Mouse (Mus musculus) embryonic facial prominence, embryonic 12.5 days (tissue): ENCODE measurements around the gene Bri3. TPM values are rescaled to one million over a fixed set of nuclear protein-coding genes. Genes with fewer than 3 reads are reported as not detected.

Experiments
- ATAC-seq: fragments of 200-750 bp; cut with Nextera tagmentation; 2 replicates; pipeline ENCODE4 v1.8.0; 2017; ENCODE audit not compliant: insufficient number of reproducible peaks, insufficient read depth, low FRiP score, low TSS enrichment
- H3K27ac ChIP-seq: fragments of 300-500 bp; sonication (generic); 2 replicates; pipeline ENCODE4 v1.5.1; 2016; ENCODE audit warnings: mild to moderate bottlenecking
- H3K27me3 ChIP-seq: fragments of 300-500 bp; sonication (generic); 2 replicates; pipeline ENCODE4 v1.6.1; 2016; ENCODE audit warnings: mild to moderate bottlenecking, moderate library complexity
- H3K36me3 ChIP-seq: fragments of 300-500 bp; sonication (generic); 2 replicates; pipeline ENCODE4 v1.6.1; 2016; ENCODE audit warnings: mild to moderate bottlenecking
- H3K4me1 ChIP-seq: fragments of 300-500 bp; sonication (generic); 2 replicates; pipeline ENCODE4 v1.6.1; 2016
- H3K4me2 ChIP-seq: fragments of 300-500 bp; sonication (generic); replicated peaks from 2 replicates; pipeline ENCODE4 v1.6.1; 2016; ENCODE audit warnings: mild to moderate bottlenecking, moderate library complexity
- H3K4me3 ChIP-seq: fragments of 300-500 bp; sonication (generic); 2 replicates; pipeline ENCODE4 v1.5.1; 2016; ENCODE audit warnings: mild to moderate bottlenecking
- H3K9ac ChIP-seq: fragments of 300-500 bp; sonication (generic); 2 replicates; pipeline ENCODE4 v1.6.1; 2016; ENCODE audit warnings: mild to moderate bottlenecking, moderate library complexity
- H3K9me3 ChIP-seq: fragments of 300-500 bp; sonication (generic); 2 replicates; pipeline ENCODE4 v1.6.1; 2016; ENCODE audit warnings: mild to moderate bottlenecking, moderate library complexity
- WGBS: fragments of 180-500 bp; shearing (Covaris S2); methylation state at CpG from one replicate; pipeline ENCODE4 v1.1.7; 2016; 5-methylcytosine and 5-hydroxymethylcytosine counted together
- polyA plus RNA-seq: library from polyadenylated mRNA; unstranded; fragments of >200 nt; fragmentation: Nextera tagmentation; extraction: Ambion mirVana; gene quantifications from 2 replicates; pipeline ENCODE4 v1.2.1, GENCODE M21; 2016

Gene Bri3
- polyA plus RNA-seq, 1 experiment from 2014 or later: 143 TPM

- 78% methylated on average over 13 of the region's 13 CpGs for WGBS
- ATAC-seq: no peak
- no peak overlapping the region for H3K4me2 ChIP-seq
- no peak overlapping the region for H3K27ac ChIP-seq
- H3K27me3 ChIP-seq: no peaks in the 10 kb centered on the region
- H3K9ac ChIP-seq: no peak overlapping the region
- H3K4me1 ChIP-seq: peaks cover 18% of the 10 kb centered on the region
- H3K9me3 ChIP-seq: no peaks in the 10 kb centered on the region
- H3K36me3 ChIP-seq: peaks cover 60% of the 10 kb centered on the region
- H3K4me3 ChIP-seq: no peak overlapping the region
Observed at GRCm38 (mm10) chr5:144263496-144263895, 19.3 kb downstream of the Bri3 start.

GRCm38 (mm10) chr5:144267535-144268241 is 23.5 kb downstream of the Bri3 start:
- Histone ChIP-seq H3K27ac (no peak overlapping the region), H3K9ac (no peak overlapping the region), H3K4me1 (no peaks in the 10 kb centered on the region), H3K36me3 (peaks cover 46% of the 10 kb centered on the region), H3K27me3 (no peaks in the 10 kb centered on the region), H3K9me3 (no peaks in the 10 kb centered on the region), H3K4me3 (no peak overlapping the region), H3K4me2 (no peak overlapping the region)
- ATAC-seq: no peak; the same call in 1 of the 2 replicates
- WGBS: 81% methylated on average over 8 of the region's 8 CpGs

GRCm38 (mm10) chr5:144269926-144270325 is 25.7 kb downstream of the Bri3 start:
- Histone ChIP-seq H3K4me1 (no peaks in the 10 kb centered on the region), H3K9me3 (no peaks in the 10 kb centered on the region), H3K9ac (no peak overlapping the region), H3K4me3 (no peak overlapping the region), H3K4me2 (no peak overlapping the region), H3K27ac (no peak overlapping the region), H3K27me3 (no peaks in the 10 kb centered on the region), H3K36me3 (peaks cover 29% of the 10 kb centered on the region)
- no peak for ATAC-seq
- 88% methylated on average over 7 of the region's 7 CpGs for WGBS

GRCm38 (mm10) chr5:144270420-144270819 is 26.2 kb downstream of the Bri3 start:
- no peak overlapping the region for H3K4me3 ChIP-seq
- H3K4me1 ChIP-seq: no peaks in the 10 kb centered on the region
- 95% methylated on average over 8 of the region's 8 CpGs for WGBS
- no peak overlapping the region for H3K4me2 ChIP-seq
- H3K27ac ChIP-seq: no peak overlapping the region
- H3K9ac ChIP-seq: no peak overlapping the region
- H3K27me3 ChIP-seq: no peaks in the 10 kb centered on the region
- peaks cover 26% of the 10 kb centered on the region for H3K36me3 ChIP-seq
- no peak for ATAC-seq
- H3K9me3 ChIP-seq: no peaks in the 10 kb centered on the region

- no peak overlapping the region for H3K4me3 ChIP-seq
- no peaks in the 10 kb centered on the region for H3K4me1 ChIP-seq
- H3K4me2 ChIP-seq: no peak overlapping the region
- no peak overlapping the region for H3K27ac ChIP-seq
- H3K9me3 ChIP-seq: no peaks in the 10 kb centered on the region
- no peaks in the 10 kb centered on the region for H3K27me3 ChIP-seq
- peaks cover 24% of the 10 kb centered on the region for H3K36me3 ChIP-seq
- no peak for ATAC-seq
- 79% methylated on average over 3 of the region's 3 CpGs for WGBS
- no peak overlapping the region for H3K9ac ChIP-seq
Observed at GRCm38 (mm10) chr5:144271118-144271517, 26.9 kb downstream of the Bri3 start.

GRCm38 (mm10) chr5:144271772-144272171 is 27.5 kb downstream of the Bri3 start:
- WGBS: 67% methylated on average over 5 of the region's 5 CpGs
- Histone ChIP-seq H3K4me1 (no peaks in the 10 kb centered on the region), H3K36me3 (peaks cover 17% of the 10 kb centered on the region), H3K27ac (no peak overlapping the region), H3K9me3 (no peaks in the 10 kb centered on the region), H3K27me3 (no peaks in the 10 kb centered on the region), H3K9ac (no peak overlapping the region), H3K4me3 (no peak overlapping the region), H3K4me2 (no peak overlapping the region)
- no peak for ATAC-seq

- no peaks in the 10 kb centered on the region for H3K9me3 ChIP-seq
- H3K9ac ChIP-seq: no peak overlapping the region
- no peak overlapping the region for H3K4me3 ChIP-seq
- peaks cover 7% of the 10 kb centered on the region; the same call in 1 of the 2 replicates for H3K36me3 ChIP-seq
- no peaks in the 10 kb centered on the region for H3K27me3 ChIP-seq
- H3K4me1 ChIP-seq: no peaks in the 10 kb centered on the region
- WGBS: 69% methylated on average over 6 of the region's 6 CpGs
- no peak for ATAC-seq
- H3K4me2 ChIP-seq: no peak overlapping the region
- no peak overlapping the region for H3K27ac ChIP-seq
Observed at GRCm38 (mm10) chr5:144274904-144275303, 30.7 kb downstream of the Bri3 start.

GRCm38 (mm10) chr5:144276898-144277630 is 32.8 kb downstream of the Bri3 start:
- Histone ChIP-seq H3K9me3 (no peaks in the 10 kb centered on the region), H3K4me3 (no peak overlapping the region), H3K36me3 (peaks cover 10% of the 10 kb centered on the region; the same call in 1 of the 2 replicates), H3K9ac (no peak overlapping the region), H3K4me1 (no peaks in the 10 kb centered on the region), H3K27ac (no peak overlapping the region), H3K27me3 (no peaks in the 10 kb centered on the region), H3K4me2 (no peak overlapping the region)
- ATAC-seq: no peak
- 82% methylated on average over 17 of the region's 17 CpGs for WGBS

- Histone ChIP-seq H3K9ac (no peak overlapping the region), H3K4me2 (no peak overlapping the region), H3K27me3 (no peaks in the 10 kb centered on the region), H3K9me3 (no peaks in the 10 kb centered on the region), H3K4me3 (no peak overlapping the region), H3K36me3 (peaks cover 10% of the 10 kb centered on the region; the same call in 1 of the 2 replicates), H3K4me1 (no peaks in the 10 kb centered on the region), H3K27ac (no peak overlapping the region)
- 90% methylated on average over 12 of the region's 13 CpGs for WGBS
- ATAC-seq: no peak
Observed at GRCm38 (mm10) chr5:144278374-144278960, 34.2 kb downstream of the Bri3 start.

- ATAC-seq: no peak
- Histone ChIP-seq H3K4me1 (no peaks in the 10 kb centered on the region), H3K9ac (no peak overlapping the region), H3K4me3 (no peak overlapping the region), H3K36me3 (peaks cover 10% of the 10 kb centered on the region; the same call in 1 of the 2 replicates), H3K27ac (no peak overlapping the region), H3K9me3 (no peaks in the 10 kb centered on the region), H3K27me3 (no peaks in the 10 kb centered on the region), H3K4me2 (no peak overlapping the region)
- 81% methylated on average over 9 of the region's 9 CpGs for WGBS
Observed at GRCm38 (mm10) chr5:144279081-144279541, 34.9 kb downstream of the Bri3 start.

DNA sequence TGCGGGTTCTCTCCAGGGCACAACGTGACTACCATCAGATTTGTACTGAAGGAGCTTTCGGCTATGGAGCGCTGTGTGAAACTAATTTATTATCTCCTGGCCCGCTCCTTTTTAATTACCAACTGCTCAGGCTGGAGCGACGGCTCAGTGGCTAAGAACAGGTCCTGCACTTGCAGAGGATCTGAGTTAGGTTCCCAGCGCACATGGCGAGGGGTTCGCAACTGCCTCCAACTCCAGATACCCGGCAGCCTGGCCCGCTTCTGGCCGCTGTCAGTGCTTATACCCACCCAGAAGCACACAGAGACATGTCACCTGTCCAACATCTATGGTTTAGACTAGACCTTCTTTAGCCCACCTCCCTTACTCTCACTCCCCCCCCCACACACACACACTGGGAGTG is 35.7 kb downstream of the Bri3 start:
- no peak overlapping the region for H3K27ac ChIP-seq
- H3K9me3 ChIP-seq: no peaks in the 10 kb centered on the region
- no peak overlapping the region for H3K4me3 ChIP-seq
- H3K4me1 ChIP-seq: no peaks in the 10 kb centered on the region
- peaks cover 10% of the 10 kb centered on the region; the same call in 1 of the 2 replicates for H3K36me3 ChIP-seq
- WGBS: 93% methylated on average over 13 of the region's 13 CpGs
- ATAC-seq: no peak
- H3K27me3 ChIP-seq: no peaks in the 10 kb centered on the region
- H3K4me2 ChIP-seq: no peak overlapping the region
- no peak overlapping the region for H3K9ac ChIP-seq
